Mouse (Mus musculus): ENCODE results near the gene Pfkfb3. TPM values are rescaled to one million over a fixed set of nuclear protein-coding genes. Genes with fewer than 3 reads are reported as not detected.

Pfkfb3 gene
- polyA plus RNA-seq (2012; fragmentation: generic; extraction: Trizol): 1 to 10 TPM in 1 of 2 experiments, under 1 TPM in 1; 0.19 to 2.0 TPM

DNA sequence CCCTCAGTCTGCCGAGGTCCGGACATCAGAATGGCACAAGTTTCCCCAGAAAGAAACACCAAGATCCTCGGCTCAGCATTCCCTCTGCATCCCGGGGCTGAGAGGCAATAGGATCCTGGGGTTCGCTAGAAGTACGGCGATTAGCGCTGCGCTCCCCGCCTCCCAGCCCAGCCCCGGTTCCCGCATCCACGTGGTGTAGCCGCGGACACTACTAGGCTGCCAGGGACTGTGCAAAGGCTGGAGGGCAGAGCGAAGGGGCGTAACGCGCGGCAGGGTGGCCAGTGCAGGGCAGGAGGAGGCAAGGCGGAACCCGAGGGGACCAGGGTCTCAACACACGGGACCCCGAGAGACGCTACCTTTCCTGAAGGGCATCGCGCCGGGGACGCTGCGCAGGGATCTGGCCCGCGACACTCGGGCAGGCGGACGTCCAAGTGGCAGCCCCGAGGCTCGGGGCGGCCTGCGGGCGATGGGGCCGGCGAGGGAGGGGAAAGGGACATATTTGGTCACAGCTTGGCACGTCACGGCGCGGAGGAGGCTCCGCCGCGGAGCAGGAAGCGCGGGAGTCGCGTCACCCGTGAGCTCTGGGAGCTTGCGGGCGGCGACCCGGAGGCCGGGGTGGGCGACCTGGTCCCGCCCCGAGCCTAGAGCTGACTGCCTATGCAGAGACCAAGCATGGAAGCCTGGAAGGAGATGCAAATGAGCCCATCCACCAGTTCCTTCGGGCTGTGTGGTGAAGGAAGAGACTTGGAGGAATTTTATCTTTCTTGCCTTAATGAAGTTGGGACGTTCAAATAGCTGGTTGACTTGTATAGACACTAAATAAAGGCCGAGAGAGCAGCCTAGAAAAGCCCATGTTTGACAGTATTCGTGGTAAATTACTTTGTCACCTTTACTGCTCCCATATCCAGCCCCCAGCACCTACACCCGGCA lies at the start of gene Pfkfb3:
Gene Pfkfb3 (minus strand): TSS at position 607 of the 930 bp plus-strand sequence.

Other genes starting within 250 kb of the Pfkfb3 start
- 10 to 100 TPM; 34.3 to 82.9 TPM for gene Rbm17, start 50.1 kb upstream of the Pfkfb3 start, polyA plus RNA-seq (2012; fragmentation: generic; extraction: Trizol)
- not detected for gene Gm17490, start 72.2 kb upstream of the Pfkfb3 start, polyA plus RNA-seq (2012; fragmentation: generic; extraction: Trizol)
- not detected for gene Il2ra, start 88.7 kb upstream of the Pfkfb3 start, polyA plus RNA-seq (2012; fragmentation: generic; extraction: Trizol)
- gene Il15ra, start 151.2 kb upstream of the Pfkfb3 start, polyA plus RNA-seq (2012; fragmentation: generic; extraction: Trizol): 1 to 10 TPM in 1 of 2 experiments, under 1 TPM in 1; 0.08 to 1.8 TPM
- 10 to 100 TPM; 11.4 to 39.1 TPM for gene Fbh1, start 223.5 kb upstream of the Pfkfb3 start, polyA plus RNA-seq (2012; fragmentation: generic; extraction: Trizol)
- gene Ankrd16, start 223.8 kb upstream of the Pfkfb3 start, polyA plus RNA-seq (2012; fragmentation: generic; extraction: Trizol): 10 to 100 TPM in 1 of 2 experiments, 1 to 10 TPM in 1; 1.6 to 20.7 TPM

All from C3H10T1/2 (cell line).